Comparison of ENCODE assay signal across 6 mouse cellular contexts in genomic region chrY:4152998-4153397, GRCm38 (mm10).
DNase-seq lines count a peak whose midpoint lies in the region; ATAC-seq and TF ChIP-seq lines count a peak whose summit lies in the region.
"Not testable (repeated sequence)": the region's sequence is repeated elsewhere in the genome, so short reads cannot be mapped to it uniquely, and the experiment has no call there.

No protein-coding gene starts in this region.

- H3K4me2 ChIP-seq in CH12.LX (ENCODE audit: insufficient read depth, low read depth, poor library complexity, severe bottlenecking), result not testable (repeated sequence)

- not testable (repeated sequence) for H3K4me3 ChIP-seq in CH12.LX (replicated peaks in 1 of 3; ENCODE audit: low read depth in 2 of 3, low read length in 2 of 3, poor library complexity in 1 of 3)

- H3K36me3 ChIP-seq in CH12.LX (replicated peaks in 1 of 2; ENCODE audit: control insufficient read depth in 1 of 2, insufficient read depth in 1 of 2, low read length in 1 of 2), result not testable (repeated sequence)

- TF ChIP-seq RAD21 in CH12.LX (IDR thresholded peaks at IDR 0.05; ENCODE audit: low read depth, low read length), result not testable (repeated sequence)

- not testable (repeated sequence) for H3K79me2 ChIP-seq in CH12.LX (replicated peaks; ENCODE audit: control insufficient read depth, extremely low read depth, insufficient read depth, poor library complexity, severe bottlenecking)

- CTCF ChIA-PET in Patski (lab: Charles Lee), result not testable (repeated sequence)

- in situ Hi-C loops in CH12.LX (cut with MboI; ENCODE audit: low pct_ligation_motif_present, low pct_unique_long_range_greater_than_20kb, low sequenced_read_pairs); Patski (cut with MboI; ENCODE audit: low pct_unique_long_range_greater_than_20kb): not testable (repeated sequence)

- TF ChIP-seq EP300 in CH12.LX (IDR thresholded peaks at IDR 0.05; ENCODE audit: low read length), result not testable (repeated sequence)

- not testable (repeated sequence) for ATAC-seq in Patski

- dilution Hi-C loops in CH12.LX (cut with MboI; ENCODE audit: extremely low pct_ligation_motif_present, extremely low pct_unique_long_range_greater_than_20kb, low sequenced_read_pairs), result not testable (repeated sequence)

- not testable (repeated sequence) for H3K27me3 ChIP-seq in CH12.LX (replicated peaks); Patski

- not testable (repeated sequence) for TF ChIP-seq POLR2A in CH12.LX (IDR thresholded peaks at IDR 0.05; ENCODE audit: low read depth, low read length)

- not testable (repeated sequence) for H3K4me1 ChIP-seq in CH12.LX (ENCODE audit: control insufficient read depth in 1 of 2, insufficient read depth in 2 of 2)

- not testable (repeated sequence) for H3K9me3 ChIP-seq in CH12.LX (replicated peaks; ENCODE audit: low read length)

- POLR2A ChIA-PET in Patski (lab: Charles Lee), result not testable (repeated sequence)

- DNase-seq in CH12.LX (ENCODE audit: extremely low read depth) (peak; percentile 63), Patski (ENCODE audit: low read depth, low spot score) (peak; percentile 9)
- peak; percentile 5 for DNase-seq in brain, adult 2 months (ENCODE audit: low read depth, low spot score)
- peak; percentile 29 for DNase-seq in fibroblast of lung, adult 2 months (ENCODE audit: low read depth)
- DNase-seq in kidney, postnatal 14 days, result peak; percentile 2
- peak; percentile 70 for DNase-seq in naive thymus-derived CD4-positive, alpha-beta T cell, adult 2 months (ENCODE audit: low read depth)

- H3K9ac ChIP-seq in CH12.LX (ENCODE audit: insufficient read depth, low read depth), result not testable (repeated sequence)

- TF ChIP-seq CTCF in CH12.LX (conservative IDR thresholded peaks at IDR 0.05 in 1 of 2, IDR thresholded peaks at IDR 0.05 in 1 of 2; ENCODE audit: low read depth in 2 of 2, low read length in 2 of 2); Patski (IDR thresholded peaks at IDR 0.05): not testable (repeated sequence)

- H3K27ac ChIP-seq in CH12.LX (ENCODE audit: insufficient read depth, low read depth), result not testable (repeated sequence)

Comparison
In these comparisons a context has a peak if more than half of its experiments do, and no peak if none do; other contexts are left out.
1. DNase-seq: peak in every context shown above with its lines; median percentile 70 in naive thymus-derived CD4-positive, alpha-beta T cell, adult 2 months; 63 in CH12.LX; 29 in fibroblast of lung, adult 2 months; 9 in Patski; 5 in brain, adult 2 months; 2 in kidney, postnatal 14 days.